Mouse (Mus musculus): ENCODE results near the gene Dpm3. TPM values are rescaled to one million over a fixed set of nuclear protein-coding genes. Genes with fewer than 3 reads are reported as not detected.

The Dpm3 gene
- total and polyA plus RNA-seq, 3 experiments, result 13.5 to 178 (median 47.7) TPM

GRCm38 (mm10) chr3:89268916-89269315, 9.8 kb downstream of the Dpm3 start:
- H3K27me3 ChIP-seq (ENCODE audit: insufficient read depth, low read length), result peaks cover 36% of the 10 kb centered on the region
- H3K4me3 ChIP-seq (ENCODE audit: low read depth, low read length), result no peak overlapping the region
- no peak for ATAC-seq (ENCODE audit: extremely low read depth, insufficient number of reproducible peaks, low FRiP score, poor library complexity, severe bottlenecking)

GRCm38 (mm10) chr3:89270051-89270755, 11.0 kb downstream of the Dpm3 start, which contains the start of gene Slc50a1:
Slc50a1 (minus strand) TSS chr3:89270570.
- no peak within 1 kb of the TSS for H3K4me3 ChIP-seq (ENCODE audit: low read depth, low read length)
- TF ChIP-seq TAL1 (conservative IDR thresholded peaks at IDR 0.05; ENCODE audit: low read depth, low read length) (no peak), POLR2AphosphoS5 (IDR thresholded peaks at IDR 0.05; ENCODE audit: insufficient replicate concordance, low read depth, low read length) (no peak), GATA2 (IDR thresholded peaks at IDR 0.05; ENCODE audit: borderline replicate concordance, low read depth, low read length) (no peak), GATA1 (IDR thresholded peaks at IDR 0.05; ENCODE audit: borderline replicate concordance, low read length) (no peak), CTCF (IDR thresholded peaks at IDR 0.05; ENCODE audit: low read depth, low read length) (no peak)
- peaks cover 6% of the 10 kb centered on the region for H3K4me1 ChIP-seq (ENCODE audit: insufficient read depth, low read depth, low read length)
- ATAC-seq (ENCODE audit: extremely low read depth, insufficient number of reproducible peaks, low FRiP score, poor library complexity, severe bottlenecking) (no peak), DNase-seq (ENCODE audit: low spot score) (no peak)
- peaks cover 31% of the 10 kb centered on the region for H3K27me3 ChIP-seq (ENCODE audit: insufficient read depth, low read length)
- peaks cover 12% of the 10 kb centered on the region for H3K36me3 ChIP-seq (replicated peaks)
- H3K9me3 ChIP-seq (replicated peaks), result no peaks in the 10 kb centered on the region

More at GRCm38 (mm10) chr3:89268916-89269315, 9.8 kb downstream of the Dpm3 start:
- Histone ChIP-seq H3K9me3 (replicated peaks) (no peaks in the 10 kb centered on the region), H3K36me3 (replicated peaks) (peaks cover 12% of the 10 kb centered on the region), H3K4me1 (ENCODE audit: insufficient read depth, low read depth, low read length) (peaks cover 6% of the 10 kb centered on the region)
- DNase-seq (ENCODE audit: low spot score), result no peak
- TF ChIP-seq GATA1 (IDR thresholded peaks at IDR 0.05; ENCODE audit: borderline replicate concordance, low read length), result no peak
- TF ChIP-seq TAL1 (conservative IDR thresholded peaks at IDR 0.05; ENCODE audit: low read depth, low read length), result no peak

- no peak for DNase-seq (ENCODE audit: low spot score)
- no peak for TF ChIP-seq POLR2AphosphoS5 (IDR thresholded peaks at IDR 0.05; ENCODE audit: insufficient replicate concordance, low read depth, low read length)
- no peak for TF ChIP-seq GATA2 (IDR thresholded peaks at IDR 0.05; ENCODE audit: borderline replicate concordance, low read depth, low read length)
- no peak for TF ChIP-seq TAL1 (conservative IDR thresholded peaks at IDR 0.05; ENCODE audit: low read depth, low read length)
- TF ChIP-seq CTCF (IDR thresholded peaks at IDR 0.05; ENCODE audit: low read depth, low read length), result no peak
- no peak for TF ChIP-seq GATA1 (IDR thresholded peaks at IDR 0.05; ENCODE audit: borderline replicate concordance, low read length)
- ATAC-seq (ENCODE audit: extremely low read depth, insufficient number of reproducible peaks, low FRiP score, poor library complexity, severe bottlenecking), result no peak
- peaks cover 6% of the 10 kb centered on the region for H3K4me1 ChIP-seq (ENCODE audit: insufficient read depth, low read depth, low read length)
- H3K27me3 ChIP-seq (ENCODE audit: insufficient read depth, low read length), result peaks cover 27% of the 10 kb centered on the region
- peaks cover 12% of the 10 kb centered on the region for H3K36me3 ChIP-seq (replicated peaks)
- H3K4me3 ChIP-seq (ENCODE audit: low read depth, low read length), result no peak overlapping the region
- H3K9me3 ChIP-seq (replicated peaks), result no peaks in the 10 kb centered on the region
Measured at GRCm38 (mm10) chr3:89270891-89271290, 11.7 kb downstream of the Dpm3 start.

GRCm38 (mm10) chr3:89271760-89272159, 12.6 kb downstream of the Dpm3 start:
- Histone ChIP-seq H3K4me1 (ENCODE audit: insufficient read depth, low read depth, low read length) (peaks cover 3% of the 10 kb centered on the region; the same call in 1 of the 2 replicates), H3K27me3 (ENCODE audit: insufficient read depth, low read length) (peaks cover 25% of the 10 kb centered on the region), H3K4me3 (ENCODE audit: low read depth, low read length) (no peak overlapping the region), H3K36me3 (replicated peaks) (peaks cover 12% of the 10 kb centered on the region), H3K9me3 (replicated peaks) (no peaks in the 10 kb centered on the region)
- no peak for TF ChIP-seq CTCF (IDR thresholded peaks at IDR 0.05; ENCODE audit: low read depth, low read length)
- no peak for TF ChIP-seq GATA2 (IDR thresholded peaks at IDR 0.05; ENCODE audit: borderline replicate concordance, low read depth, low read length)
- no peak for TF ChIP-seq GATA1 (IDR thresholded peaks at IDR 0.05; ENCODE audit: borderline replicate concordance, low read length)
- no peak for TF ChIP-seq POLR2AphosphoS5 (IDR thresholded peaks at IDR 0.05; ENCODE audit: insufficient replicate concordance, low read depth, low read length)
- no peak for TF ChIP-seq TAL1 (conservative IDR thresholded peaks at IDR 0.05; ENCODE audit: low read depth, low read length)
- no peak for ATAC-seq (ENCODE audit: extremely low read depth, insufficient number of reproducible peaks, low FRiP score, poor library complexity, severe bottlenecking)
- DNase-seq (ENCODE audit: low spot score), result no peak

DNA sequence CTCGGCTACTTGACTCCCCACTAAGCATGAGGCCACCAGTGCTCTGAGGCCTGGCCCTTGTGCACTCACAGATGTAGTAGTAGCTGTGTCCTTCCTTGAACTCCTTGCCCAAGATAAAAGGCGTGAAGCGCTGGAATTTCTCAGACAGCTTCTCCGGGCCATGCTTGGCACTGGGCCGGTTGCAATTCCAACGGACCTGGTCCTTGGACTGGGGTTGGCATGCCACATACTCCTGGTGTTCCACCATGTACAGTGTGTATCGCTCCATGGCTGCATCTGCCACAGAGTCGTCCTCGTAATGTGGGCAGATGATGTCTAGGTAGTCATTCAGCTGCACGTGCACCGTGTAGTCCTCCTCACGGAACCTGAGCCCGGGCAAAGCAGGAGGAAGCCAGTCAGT, 16.9 kb downstream of the Dpm3 start:
- DNase-seq (ENCODE audit: low spot score) (no peak), ATAC-seq (ENCODE audit: extremely low read depth, insufficient number of reproducible peaks, low FRiP score, poor library complexity, severe bottlenecking) (no peak)
- Histone ChIP-seq H3K4me1 (ENCODE audit: insufficient read depth, low read depth, low read length) (peaks cover 3% of the 10 kb centered on the region; the same call in 1 of the 2 replicates), H3K36me3 (replicated peaks) (no peaks in the 10 kb centered on the region), H3K27me3 (ENCODE audit: insufficient read depth, low read length) (peaks cover 58% of the 10 kb centered on the region), H3K4me3 (ENCODE audit: low read depth, low read length) (no peak overlapping the region), H3K9me3 (replicated peaks) (no peaks in the 10 kb centered on the region)
- TF ChIP-seq POLR2AphosphoS5 (IDR thresholded peaks at IDR 0.05; ENCODE audit: insufficient replicate concordance, low read depth, low read length) (no peak), CTCF (IDR thresholded peaks at IDR 0.05; ENCODE audit: low read depth, low read length) (no peak), TAL1 (conservative IDR thresholded peaks at IDR 0.05; ENCODE audit: low read depth, low read length) (no peak), GATA2 (IDR thresholded peaks at IDR 0.05; ENCODE audit: borderline replicate concordance, low read depth, low read length) (no peak), GATA1 (IDR thresholded peaks at IDR 0.05; ENCODE audit: borderline replicate concordance, low read length) (no peak)

DNA sequence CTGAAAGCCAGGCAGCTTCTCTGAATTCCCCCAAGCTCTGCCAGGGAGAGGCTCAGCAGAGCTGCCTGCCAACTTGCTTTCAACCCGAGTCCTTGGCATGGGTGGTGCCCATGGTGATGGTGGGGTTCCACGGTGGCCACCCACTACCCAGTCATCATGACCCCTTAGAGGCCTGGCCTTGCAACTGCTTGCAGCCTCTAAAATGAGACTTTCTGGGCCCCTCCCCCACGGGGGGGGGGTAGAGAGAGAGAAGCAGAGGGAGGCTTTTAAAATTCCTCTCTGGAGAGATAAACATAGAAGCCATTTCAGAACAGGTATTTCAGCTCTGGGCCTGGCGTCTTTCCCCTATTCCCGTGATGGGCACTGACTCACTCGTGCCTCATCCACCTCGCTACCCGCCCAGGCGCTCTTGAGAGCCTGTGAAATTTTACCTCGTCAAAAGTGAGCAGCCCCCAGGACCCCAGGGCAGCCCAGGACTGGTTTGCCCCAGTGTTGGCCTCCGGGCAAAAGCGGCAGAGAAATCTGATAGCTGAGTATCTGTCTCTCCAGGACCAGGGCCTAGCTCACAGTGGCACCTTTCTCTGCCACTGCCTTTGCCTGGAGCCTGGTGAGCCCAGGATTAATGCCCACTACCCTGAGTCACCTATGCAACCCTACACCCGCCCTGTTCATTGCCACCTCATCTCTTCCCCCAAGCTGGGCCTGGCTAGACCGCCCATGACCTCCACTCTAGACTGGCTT, 18.3 kb downstream of the Dpm3 start:
- TF ChIP-seq POLR2AphosphoS5 (IDR thresholded peaks at IDR 0.05; ENCODE audit: insufficient replicate concordance, low read depth, low read length) (no peak), TAL1 (conservative IDR thresholded peaks at IDR 0.05; ENCODE audit: low read depth, low read length) (no peak), GATA1 (IDR thresholded peaks at IDR 0.05; ENCODE audit: borderline replicate concordance, low read length) (no peak), CTCF (IDR thresholded peaks at IDR 0.05; ENCODE audit: low read depth, low read length) (no peak), GATA2 (IDR thresholded peaks at IDR 0.05; ENCODE audit: borderline replicate concordance, low read depth, low read length) (no peak)
- DNase-seq (ENCODE audit: low spot score), result no peak
- peaks cover 61% of the 10 kb centered on the region for H3K27me3 ChIP-seq (ENCODE audit: insufficient read depth, low read length)
- no peak overlapping the region for H3K4me3 ChIP-seq (ENCODE audit: low read depth, low read length)
- no peaks in the 10 kb centered on the region for H3K9me3 ChIP-seq (replicated peaks)
- no peaks in the 10 kb centered on the region for H3K36me3 ChIP-seq (replicated peaks)
- ATAC-seq (ENCODE audit: extremely low read depth, insufficient number of reproducible peaks, low FRiP score, poor library complexity, severe bottlenecking), result no peak
- peaks cover 3% of the 10 kb centered on the region; the same call in 1 of the 2 replicates for H3K4me1 ChIP-seq (ENCODE audit: insufficient read depth, low read depth, low read length)
